Comparison of ENCODE assay signal across 18 mouse cellular contexts in the genomic region with DNA sequence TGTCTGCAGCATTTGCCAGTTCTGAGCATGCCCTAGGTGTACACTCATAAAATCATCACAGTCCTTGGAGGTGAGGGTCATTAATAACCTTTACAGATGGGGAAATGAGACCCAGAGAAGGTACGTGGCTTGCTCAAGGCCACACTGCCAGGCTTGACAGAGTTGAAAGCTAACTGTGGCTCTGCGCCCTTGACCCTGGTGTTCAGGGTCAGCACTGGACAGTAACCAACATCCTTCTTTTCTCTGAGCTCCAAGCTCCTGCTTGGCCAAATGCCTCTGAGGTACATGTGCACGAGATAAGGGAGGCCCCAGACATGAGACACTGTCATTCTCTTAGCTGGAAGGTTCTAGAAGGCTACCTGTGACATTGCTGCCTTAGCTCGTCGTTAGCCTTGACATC. TPM values are rescaled to one million over a fixed set of nuclear protein-coding genes. Genes with fewer than 3 reads are reported as not detected.
A peak's percentile ranks its signal among the peaks of the same experiment; 100 is the strongest.
DNase-seq lines count a peak whose midpoint lies in the region.
"Had no signal": no experiment of that assay in that cellular context is flagged by ENCODE, and none has a peak within 500 bp of the region (broad histone marks: within the 10 kb centered on the region; RNA-seq: fewer than 3 reads in every experiment).

No protein-coding gene starts in this region.

- intact Hi-C loops in gastrocnemius, postnatal 14 days (cut with DNase I; ENCODE audit: low total_unique reads): no loop called here

- DNase-seq in adrenal gland, adult 2 months: peak; percentile 50
- no peak for DNase-seq in adrenal gland, postnatal 4 days (ENCODE audit: low spot score in 2 of 2)
- peak; percentile 21 for DNase-seq in adrenal gland, postnatal 10 days
- peak; percentile 24 for DNase-seq in adrenal gland, postnatal 14 days
- no peak for DNase-seq in B cell, adult 2 months
- no peak for DNase-seq in gastrocnemius, postnatal 14 days
- DNase-seq: cerebellum, adult 11 months; cerebellum, adult 18-20 months; cerebellum, adult 8-10 months; cerebellum, adult 9-11 months; cerebellum, postnatal 14 days; cerebellum, postnatal 36 days; embryo, embryonic 11 days had no signal

RNA-seq across cellular contexts. Expression of a gene that starts 42.6 kb away (rescaled TPM):
- under 1 TPM; 0.93 to 0.95 TPM for total RNA-seq in adrenal gland, adult 2 months (2021)
- polyA plus RNA-seq in adrenal gland, adult 2 months (2012; rRNA removed): 8.3 and 9.4 TPM in 2 replicates
- total RNA-seq in adrenal gland, postnatal 4 days (2021): 1 to 10 TPM; 2.7 TPM
- 1 to 10 TPM; 6.4 to 9.4 TPM for total RNA-seq in adrenal gland, postnatal 10 days (2021)
- total RNA-seq in adrenal gland, postnatal 14 days (2021): 4.3 and 5.8 TPM in 2 replicates
- 10 to 100 TPM; 44.0 to 45.2 TPM for total RNA-seq in gastrocnemius, postnatal 14 days (2021)
- total RNA-seq: common myeloid progenitor, adult 5-6 weeks had no signal
- polyA plus RNA-seq: embryonic facial prominence, embryonic 13.5 days; erythroblast, embryonic 14.5 days; forebrain, embryonic 10.5 days; G1E had no signal

Comparison
In these comparisons a context has a peak if more than half of its experiments do, and no peak if none do; other contexts are left out.
1. DNase-seq: peak in adrenal gland, adult 2 months (single experiment), adrenal gland, postnatal 10 days (single experiment) and adrenal gland, postnatal 14 days (single experiment); none in adrenal gland, postnatal 4 days (0 of 2), B cell, adult 2 months (0 of 2) and gastrocnemius, postnatal 14 days (single experiment).